Mouse (Mus musculus): ENCODE data around the gene Crip3. TPM values are rescaled to one million over a fixed set of nuclear protein-coding genes. Genes with fewer than 3 reads are reported as not detected.

The Crip3 gene
- total RNA-seq, 2 experiments from 2014 or later, result 0.39 to 1.00 TPM

DNA sequence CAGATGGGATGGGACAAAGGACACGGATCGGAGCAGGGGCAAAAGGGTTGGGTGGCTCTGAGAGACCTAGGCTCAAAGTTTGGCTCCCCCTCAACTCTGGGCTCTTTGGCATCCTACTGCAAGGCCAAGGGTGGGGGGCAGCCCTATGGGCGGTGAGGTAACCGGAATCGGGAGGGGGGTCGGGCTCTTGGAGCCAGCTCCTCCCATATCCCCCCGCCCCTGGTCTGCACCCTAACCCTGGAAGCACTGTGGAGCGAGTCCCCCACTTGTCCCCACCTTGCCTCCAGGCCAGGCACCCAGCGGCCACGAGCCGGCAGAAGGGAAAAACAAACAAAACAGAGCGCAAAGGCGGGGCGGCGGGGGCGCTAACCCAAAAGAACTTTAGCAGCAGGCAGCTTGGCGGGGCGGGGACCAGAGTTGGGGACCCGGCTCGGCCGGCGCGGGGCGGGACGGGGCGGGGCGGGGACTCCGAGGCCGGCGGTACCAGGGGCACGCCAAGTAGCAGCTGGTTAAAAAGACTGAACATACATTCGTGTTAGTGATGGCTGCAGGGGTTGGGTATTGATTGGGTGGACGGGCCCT lies 26.5 kb downstream of the Crip3 start:
- DNase-seq, result peak; percentile 53

DNA sequence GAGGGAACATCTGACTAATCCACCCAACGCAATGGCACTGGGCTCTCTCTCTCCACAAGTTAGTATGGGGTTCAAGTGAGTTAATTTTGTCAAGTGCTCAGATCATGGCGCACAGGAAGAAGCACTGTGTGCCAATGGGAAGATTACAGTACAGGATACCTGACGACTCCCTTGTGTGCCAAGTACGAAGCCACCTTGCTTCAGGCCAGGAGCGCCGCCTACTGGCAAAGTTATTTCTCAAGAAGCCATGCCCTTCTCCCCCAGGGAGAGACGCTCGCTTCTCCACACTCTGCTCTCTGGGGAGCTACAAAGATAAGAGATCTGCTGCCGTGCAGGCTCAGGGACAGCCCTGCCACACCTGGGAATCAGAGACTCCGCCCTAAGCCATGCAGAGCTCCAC lies 29.1 kb downstream of the Crip3 start:
- DNase-seq, result peak; percentile 75

DNA sequence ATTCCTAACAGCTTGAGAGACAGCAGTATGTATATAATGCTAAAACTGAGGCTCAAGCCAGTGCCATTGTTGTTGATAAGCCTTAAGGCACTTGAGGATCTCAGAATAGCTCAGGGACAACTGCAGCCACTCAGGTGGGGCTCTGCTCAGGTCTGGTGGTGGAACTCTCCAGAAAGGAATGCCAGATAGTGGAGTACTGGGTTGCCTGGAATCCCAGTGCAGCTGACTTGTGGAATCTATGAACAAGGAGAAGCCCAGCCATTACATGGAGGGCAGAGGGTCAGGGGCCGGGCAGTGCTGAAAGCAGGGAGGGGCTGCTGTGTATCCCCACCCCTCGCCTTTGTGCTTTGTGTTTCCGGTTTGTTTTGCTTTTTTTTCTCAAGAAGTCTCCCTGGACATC lies 29.7 kb downstream of the Crip3 start:
- no peak for DNase-seq

DNA sequence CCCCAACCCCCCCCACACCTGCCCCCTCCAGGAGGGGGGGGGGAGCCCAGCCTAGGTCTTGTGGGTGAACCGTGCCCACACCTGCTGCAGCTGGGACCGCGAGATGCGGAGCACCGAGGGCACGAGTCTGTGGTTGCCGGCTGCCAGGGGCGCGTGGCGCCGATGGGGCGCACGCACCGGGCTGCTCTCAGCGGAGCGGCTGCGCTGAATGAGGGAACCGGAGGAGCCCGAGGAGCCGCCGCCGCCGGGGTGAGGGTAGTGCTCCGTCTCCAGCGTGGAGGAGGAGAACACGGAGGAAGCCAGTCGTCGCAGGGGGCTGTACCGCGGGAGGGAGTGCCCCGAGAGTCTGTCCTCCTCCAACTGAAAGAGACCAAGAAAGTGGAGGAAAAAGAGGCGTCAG lies 31.9 kb downstream of the Crip3 start:
- peak; percentile 16 for DNase-seq

DNA sequence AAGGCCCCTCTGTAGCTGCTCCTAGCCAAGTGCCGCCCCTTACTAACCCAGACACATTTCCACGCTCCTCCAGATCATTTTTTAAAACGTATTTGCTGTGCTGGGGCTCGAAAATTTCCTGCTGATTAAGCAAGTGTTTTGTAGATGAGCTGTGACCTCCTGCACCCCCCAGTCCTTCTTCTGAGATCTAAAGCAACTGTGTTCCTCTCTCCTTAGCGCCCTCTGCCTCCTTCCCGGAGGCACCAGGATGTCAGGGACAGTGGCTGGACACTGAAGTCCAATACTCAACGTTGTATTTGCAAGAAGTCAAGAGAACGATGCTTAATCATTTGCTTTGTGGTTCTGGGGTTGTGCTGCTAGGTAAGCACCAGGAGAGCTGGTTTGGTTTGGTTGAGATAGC lies 32.6 kb downstream of the Crip3 start:
- DNase-seq, result peak; percentile 26

DNA sequence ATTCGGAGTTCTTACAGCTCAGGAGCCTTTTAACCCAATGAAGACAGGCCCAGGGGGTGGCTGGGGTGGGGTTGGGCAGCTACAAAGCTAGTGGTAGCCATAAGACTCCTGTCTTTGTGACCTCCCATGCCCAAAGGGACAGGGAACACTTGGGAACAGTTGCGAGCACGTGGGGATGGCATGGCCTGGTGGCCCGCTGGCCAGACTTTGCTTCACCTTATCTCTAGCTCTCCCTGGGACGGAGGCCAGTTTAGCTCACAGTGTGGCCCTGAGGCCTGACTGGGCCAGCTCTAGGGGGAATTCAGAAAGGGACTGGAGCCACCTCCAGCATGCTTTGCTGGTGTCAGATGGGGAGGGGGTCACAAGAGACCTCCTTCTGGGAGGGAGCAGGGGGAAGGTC lies 33.5 kb downstream of the Crip3 start:
- peak; percentile 68 for DNase-seq

DNA sequence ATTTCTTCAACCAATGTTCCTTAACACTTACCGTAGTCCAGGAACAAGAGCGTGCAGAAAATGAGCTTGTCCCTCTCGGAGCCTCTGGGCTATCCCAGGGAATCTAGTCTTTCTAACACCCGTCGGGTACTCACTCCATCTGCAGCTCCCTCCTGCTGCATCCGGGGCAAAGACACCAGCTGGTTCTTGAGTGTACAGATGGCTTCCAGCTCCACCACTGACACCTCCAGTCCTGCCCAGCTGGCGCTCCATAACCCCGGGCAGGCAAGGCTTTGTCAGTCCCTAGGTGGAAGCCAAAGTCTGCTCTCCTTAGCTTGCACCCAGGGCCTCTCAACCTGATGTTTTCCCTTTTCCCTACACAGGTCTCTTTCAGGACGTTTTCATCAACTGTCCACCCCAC lies 39.1 kb downstream of the Crip3 start:
- no peak for DNase-seq

DNA sequence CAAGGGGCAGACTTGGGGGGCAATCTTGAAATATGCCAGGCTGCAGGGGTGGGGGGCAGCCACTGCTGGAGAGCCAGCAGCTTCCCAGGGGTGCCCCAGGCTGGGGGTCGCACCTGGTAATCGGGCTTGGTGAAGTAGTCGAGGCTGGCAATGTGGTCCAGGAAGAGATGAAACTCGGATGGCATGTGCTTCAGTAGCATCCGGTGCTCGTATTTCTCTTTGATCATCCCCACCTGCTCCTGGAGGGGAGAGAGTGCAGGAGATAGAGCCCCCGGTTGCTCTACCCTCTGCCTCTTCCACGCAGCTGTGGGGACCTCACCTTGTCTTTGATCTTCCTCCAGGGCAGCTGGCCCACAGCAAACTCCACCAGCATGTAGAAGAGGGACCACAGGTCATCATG lies 47.9 kb downstream of the Crip3 start:
- DNase-seq, result no peak

DNA sequence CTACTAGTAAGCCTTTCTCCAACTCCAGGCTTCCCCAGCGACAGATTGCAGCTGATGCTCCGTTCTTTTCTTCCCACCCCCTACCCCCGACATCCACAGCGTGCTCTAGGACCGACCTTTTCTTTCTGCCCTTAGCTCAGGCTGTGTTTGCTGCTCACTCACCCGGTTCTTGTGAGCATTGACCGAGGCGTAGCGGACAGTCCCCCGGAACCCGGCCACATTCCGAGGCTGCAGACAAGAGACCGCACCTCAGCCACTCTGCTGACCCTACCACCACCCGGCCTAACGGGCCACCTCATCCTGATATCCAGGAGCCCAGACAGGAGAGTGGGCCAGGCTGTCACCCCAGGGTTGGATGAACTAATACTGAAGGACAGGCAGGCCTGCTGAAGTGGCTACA lies 48.6 kb downstream of the Crip3 start:
- no peak for DNase-seq

Other genes starting within 250 kb of the Crip3 start
- 10 to 100 TPM; 25.5 to 31.4 TPM for gene Polh, start 226.3 kb upstream of the Crip3 start, total RNA-seq (2021)
- 10 to 100 TPM; 43.6 to 48.5 TPM for gene Xpo5, start 226.1 kb upstream of the Crip3 start, total RNA-seq (2021)
- gene Polr1c, start 180.9 kb upstream of the Crip3 start, total RNA-seq (2021), result 10 to 100 TPM; 68.3 to 72.3 TPM
- 100 to 1,000 TPM; 105 to 121 TPM for gene Yipf3, start 180.8 kb upstream of the Crip3 start, total RNA-seq (2021)
- 1 to 10 TPM; 3.4 to 3.8 TPM for gene Lrrc73, start 175.4 kb upstream of the Crip3 start, total RNA-seq (2021)
- 10 to 100 TPM; 42.0 to 52.6 TPM for gene Tjap1, start 145.9 kb upstream of the Crip3 start, total RNA-seq (2021)
- gene Dlk2, start 131.5 kb upstream of the Crip3 start, total RNA-seq (2021), result 1 to 10 TPM in 1 of 2 experiments, under 1 TPM in 1; 0.78 to 1.3 TPM
- 10 to 100 TPM in 1 of 2 experiments, 1 to 10 TPM in 1; 8.2 to 14.2 TPM for gene Abcc10, start 100.6 kb upstream of the Crip3 start, total RNA-seq (2021)
- 10 to 100 TPM; 24.6 to 30.7 TPM for gene Zfp318, start 45.2 kb upstream of the Crip3 start, total RNA-seq (2021)
- gene Slc22a7, start 9.5 kb downstream of the Crip3 start, total RNA-seq (2021), result 10 to 100 TPM in 1 of 2 experiments, 1 to 10 TPM in 1; 5.4 to 14.6 TPM
- 1 to 10 TPM; 1.2 to 2.2 TPM for gene Ttbk1, start 58.7 kb downstream of the Crip3 start, total RNA-seq (2021)
- 1 to 10 TPM; 5.7 to 6.1 TPM for gene Dnph1, start 67.8 kb downstream of the Crip3 start, total RNA-seq (2021)
- gene Cul9, start 117.5 kb downstream of the Crip3 start, total RNA-seq (2021), result 10 to 100 TPM; 14.3 to 22.9 TPM
- 10 to 100 TPM; 33.6 to 37.6 TPM for gene Srf, start 127.2 kb downstream of the Crip3 start, total RNA-seq (2021)
- gene Ptk7, start 200.6 kb downstream of the Crip3 start, total RNA-seq (2021), result 10 to 100 TPM; 19.6 to 21.4 TPM
- 10 to 100 TPM; 31.9 to 34.9 TPM for gene Klc4, start 217.1 kb downstream of the Crip3 start, total RNA-seq (2021)
- gene Mrpl2, start 217.3 kb downstream of the Crip3 start, total RNA-seq (2021), result 100 to 1,000 TPM; 142 to 147 TPM
- gene Cul7, start 221.4 kb downstream of the Crip3 start, total RNA-seq (2021), result 10 to 100 TPM; 48.5 to 61.7 TPM
- 10 to 100 TPM; 24.0 to 27.1 TPM for gene Rrp36, start 245.4 kb downstream of the Crip3 start, total RNA-seq (2021)
- 10 to 100 TPM; 88.1 to 90.3 TPM for gene Mea1, start 249.9 kb downstream of the Crip3 start, total RNA-seq (2021)

Data from adrenal gland, postnatal 10 days (tissue).